Mouse (Mus musculus): Measurements from ENCODE around the gene Mindy4. TPM values are rescaled to one million over a fixed set of nuclear protein-coding genes. Genes with fewer than 3 reads are reported as not detected.

Gene Mindy4
- total RNA-seq, 1 experiment from 2014 or later = 5.4 TPM

DNA sequence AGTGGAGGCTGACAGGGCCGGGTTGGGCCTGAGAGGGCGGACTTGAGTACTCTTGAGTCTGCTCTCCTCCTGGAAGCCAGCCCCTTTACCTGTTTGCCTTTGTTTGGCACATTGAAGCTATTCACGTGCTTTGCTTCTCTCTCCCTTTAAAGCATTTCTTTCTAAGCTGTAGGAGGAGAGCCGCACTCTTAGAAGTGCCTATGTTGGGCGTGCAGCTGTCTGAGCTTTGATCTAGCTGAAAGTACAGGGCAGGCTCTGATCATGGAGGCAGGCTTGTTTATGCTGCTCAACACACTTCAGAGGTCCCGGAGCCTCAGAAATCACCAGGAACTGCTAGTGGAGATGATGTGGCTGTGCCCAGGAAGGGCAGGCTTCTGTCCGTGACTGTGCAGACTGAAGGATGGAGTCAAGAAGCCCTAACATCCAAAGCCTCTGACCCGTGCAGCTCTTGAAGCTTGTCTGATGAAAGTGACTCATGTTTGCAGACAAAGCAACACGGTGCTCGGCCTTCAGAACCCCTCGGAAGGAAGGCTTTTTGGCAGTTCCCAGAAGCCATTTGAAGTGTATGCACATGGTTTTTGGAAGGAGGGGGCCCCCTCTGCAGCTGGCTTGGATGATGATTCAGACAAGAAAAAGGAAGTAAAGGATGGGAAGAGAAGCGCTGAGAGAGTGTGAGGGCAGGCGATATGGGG is 53.5 kb downstream of the Mindy4 start:
- peak; percentile 41 for DNase-seq

DNA sequence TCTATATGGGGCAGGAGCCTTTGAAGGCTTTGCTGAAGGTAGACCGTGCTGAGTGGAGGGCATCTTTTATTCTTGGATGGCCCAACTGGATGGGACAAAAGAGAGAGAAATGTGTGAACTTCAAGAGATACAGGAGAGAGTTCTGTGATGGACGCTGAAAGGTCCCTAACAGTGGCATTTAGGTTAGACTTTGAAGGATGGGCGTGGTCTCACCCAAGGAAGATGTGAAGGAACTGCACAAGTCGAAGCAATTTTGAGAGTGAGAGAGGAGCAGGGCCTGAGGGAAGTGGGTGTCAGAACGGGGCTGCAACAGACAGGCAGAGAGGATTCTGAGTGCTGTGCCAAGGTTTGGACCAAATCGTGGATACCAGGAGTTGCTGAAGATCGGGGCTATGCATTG is 54.1 kb downstream of the Mindy4 start:
- DNase-seq = no peak

DNA sequence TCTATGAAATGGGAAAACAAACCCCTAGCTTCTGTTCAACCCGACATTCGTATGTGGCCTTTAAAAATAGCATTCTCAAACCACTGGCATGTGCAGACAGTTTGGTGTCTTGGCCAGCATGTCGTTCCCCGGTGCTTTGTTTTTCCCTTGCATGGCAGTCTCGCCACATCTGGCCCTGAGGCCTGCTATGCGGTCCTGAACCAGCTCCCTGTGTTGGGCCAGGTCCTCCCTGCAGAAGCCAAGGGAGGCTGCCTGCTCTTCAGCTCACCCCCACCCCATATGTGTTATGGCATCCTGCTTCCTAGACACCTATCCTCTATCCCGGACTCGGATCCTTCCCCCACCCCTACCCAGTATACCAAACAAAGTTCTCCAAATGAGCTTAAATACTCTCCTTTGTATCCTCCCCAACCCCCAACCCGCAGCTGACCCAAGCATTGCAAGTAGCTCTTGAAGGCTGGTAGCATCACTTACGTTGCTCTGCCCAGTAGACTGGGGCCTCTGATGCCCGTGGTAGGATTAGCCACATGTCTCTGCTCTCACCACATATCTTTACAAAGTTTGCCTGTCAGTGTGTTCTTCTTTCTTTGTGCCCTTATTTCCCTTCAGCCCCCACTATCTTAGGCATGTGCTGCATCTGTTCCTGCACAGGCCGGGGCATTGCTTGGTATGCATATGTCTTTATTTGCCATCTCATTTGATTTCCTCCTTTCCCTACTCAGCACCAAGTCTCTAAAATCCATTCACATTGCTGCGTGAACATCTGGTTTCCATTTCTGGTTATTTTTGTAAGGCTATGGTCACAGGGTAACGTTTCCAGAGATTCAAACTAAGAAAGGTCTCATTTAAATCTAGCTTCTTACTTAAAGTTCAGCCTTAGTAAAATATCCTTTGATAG is 55.5 kb downstream of the Mindy4 start:
- DNase-seq = no peak

GRCm38 (mm10) chr6:55262161-55262560 is 59.0 kb downstream of the Mindy4 start:
- no peak for DNase-seq

DNA sequence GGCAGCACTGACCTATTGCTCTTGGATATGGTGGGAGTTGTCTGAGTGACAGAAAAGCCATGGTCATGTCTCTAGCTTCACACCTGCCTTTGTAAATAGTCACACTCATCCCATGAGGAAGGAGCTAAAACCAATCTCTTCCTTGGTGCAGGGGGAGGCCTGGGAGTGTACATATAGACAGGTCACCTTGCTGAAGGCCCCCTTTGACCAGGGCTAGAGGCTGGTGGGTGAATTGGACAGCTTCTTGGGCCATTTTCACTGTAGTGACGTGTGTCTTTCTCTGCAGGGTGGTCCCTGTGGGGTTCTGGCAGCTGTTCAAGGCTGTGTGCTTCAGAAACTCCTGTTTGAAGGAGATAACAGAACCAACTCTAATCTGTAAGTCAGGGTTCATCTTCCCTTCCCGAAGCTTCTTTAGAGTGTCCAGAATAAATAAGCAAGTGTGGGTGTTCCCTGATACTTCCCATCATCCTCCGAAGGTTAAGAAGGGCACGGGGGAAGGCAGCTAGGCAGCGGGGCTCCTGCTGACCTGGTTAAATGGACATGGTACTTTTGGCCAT is 60.4 kb downstream of the Mindy4 start:
- DNase-seq = no peak

DNA sequence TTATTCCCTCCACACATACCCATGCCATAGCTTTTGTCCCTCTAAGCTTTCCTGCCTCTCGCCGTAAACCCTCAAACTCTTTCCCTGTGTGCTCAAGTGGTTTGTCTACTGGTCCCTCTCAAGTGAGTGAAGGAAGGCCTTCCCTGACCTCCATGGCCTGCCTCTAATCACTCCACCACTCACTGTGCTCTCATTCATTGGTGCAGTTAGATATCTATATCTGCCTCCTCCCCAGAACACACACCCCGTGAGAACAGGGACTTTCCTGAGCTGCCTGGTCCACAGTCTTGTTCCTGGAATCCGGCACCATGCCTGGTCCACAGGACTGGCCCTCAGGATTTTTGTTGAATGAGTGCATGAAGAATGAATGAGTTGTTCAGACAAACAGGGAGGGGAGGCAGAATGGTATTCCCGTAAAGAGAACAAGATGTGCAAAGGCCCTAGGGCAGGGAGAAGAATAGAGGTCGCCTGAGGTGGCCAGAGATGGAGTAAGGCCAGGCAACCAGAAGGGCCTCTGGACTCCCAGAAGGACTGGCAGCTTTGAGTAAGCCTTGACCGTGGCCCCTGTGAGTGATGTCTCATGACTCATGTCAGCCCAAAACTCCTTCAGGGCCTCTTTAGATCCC is 61.7 kb downstream of the Mindy4 start:
- no peak for DNase-seq

GRCm38 (mm10) chr6:55272952-55273351 is 69.8 kb downstream of the Mindy4 start:
- DNase-seq = no peak

- no peak for DNase-seq
Observed at GRCm38 (mm10) chr6:55273463-55273862, 70.3 kb downstream of the Mindy4 start.

DNA sequence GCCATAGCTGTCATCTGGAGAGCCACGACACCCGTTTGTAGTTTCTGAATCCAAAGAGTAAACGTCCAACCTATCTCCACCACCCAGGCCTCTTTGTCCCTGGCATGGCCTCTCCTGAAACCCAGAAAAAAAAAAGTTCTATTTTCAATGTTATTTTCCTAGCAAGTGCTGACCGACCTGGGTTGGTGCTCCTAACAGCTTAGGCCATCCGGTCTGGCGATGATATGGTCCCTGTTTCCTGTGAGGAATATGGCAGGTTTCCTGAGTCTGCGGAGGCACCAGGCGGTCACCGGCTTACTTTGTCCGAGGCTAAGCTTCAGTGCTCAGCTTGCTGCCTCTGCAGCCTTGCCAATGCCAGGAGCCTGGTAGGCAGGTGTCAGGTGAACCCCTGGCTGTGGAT is 71.8 kb downstream of the Mindy4 start:
- DNase-seq = no peak

DNA sequence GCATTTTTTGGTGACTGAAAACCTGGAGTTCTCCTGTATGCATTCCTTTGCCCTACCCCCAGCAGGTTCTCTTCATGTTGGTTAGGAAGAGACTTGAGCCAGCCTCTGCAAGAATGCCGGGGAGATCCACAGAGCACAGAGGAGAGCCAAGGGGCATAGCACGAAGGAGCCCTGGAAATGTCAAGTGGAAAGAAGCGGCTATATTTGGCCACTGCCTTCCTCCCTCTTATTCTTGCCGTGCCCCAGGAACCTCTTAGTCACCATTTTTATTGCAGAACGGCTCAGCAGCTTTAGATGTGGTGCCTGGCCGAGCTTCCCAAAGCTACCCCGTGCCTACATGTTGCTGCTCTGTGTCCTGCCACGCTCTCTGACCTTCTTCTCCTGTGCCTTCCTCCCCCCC is 72.6 kb downstream of the Mindy4 start:
- no peak for DNase-seq

DNA sequence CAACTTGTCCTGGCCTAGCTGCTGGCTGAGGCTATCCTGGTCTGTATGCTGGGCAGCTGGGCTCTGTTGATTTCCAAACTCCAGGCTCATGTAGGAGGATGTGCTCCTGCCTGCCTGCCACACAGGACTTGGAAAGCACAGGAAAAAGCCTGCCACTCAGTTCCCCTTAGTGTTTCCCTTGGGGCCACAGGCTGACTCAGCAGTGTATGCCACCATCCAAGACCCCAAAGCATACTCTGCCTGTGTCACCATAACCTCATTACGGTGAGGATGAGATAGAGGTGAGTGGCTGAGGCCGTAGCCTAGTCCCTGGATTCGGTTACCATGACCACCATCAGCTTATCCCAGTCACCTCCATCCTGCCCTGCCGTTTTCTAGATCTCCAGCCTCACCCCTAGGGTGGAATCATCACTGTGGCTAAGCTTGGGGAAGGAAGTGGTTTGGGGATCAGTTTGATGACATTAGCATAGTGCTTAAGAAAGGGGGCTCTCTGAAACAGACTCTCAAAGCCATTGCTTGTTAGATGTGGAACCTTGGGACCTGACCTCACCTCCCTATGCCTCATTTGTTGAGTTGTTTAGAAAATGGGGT is 73.6 kb downstream of the Mindy4 start:
- DNase-seq = no peak

DNA sequence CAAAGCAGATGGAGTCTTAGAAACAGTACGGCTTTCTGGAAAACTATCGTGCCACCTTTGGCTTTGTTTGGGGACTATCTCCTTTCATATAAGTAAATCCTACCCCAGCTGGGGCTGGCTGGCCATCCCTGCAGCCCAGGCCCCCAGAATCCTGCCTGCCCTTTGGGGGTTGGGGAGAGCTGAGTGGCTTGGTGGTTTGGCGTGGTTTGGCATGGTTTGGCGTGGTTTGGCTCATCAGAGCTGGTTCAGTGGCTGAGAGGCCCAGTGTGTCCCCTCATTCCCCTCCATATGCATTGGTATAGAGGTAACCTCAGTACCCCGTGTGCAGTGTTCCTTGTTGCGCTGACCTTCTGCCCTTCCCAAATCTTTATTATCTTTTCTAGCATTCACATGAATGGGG is 74.9 kb downstream of the Mindy4 start:
- no peak for DNase-seq

DNA sequence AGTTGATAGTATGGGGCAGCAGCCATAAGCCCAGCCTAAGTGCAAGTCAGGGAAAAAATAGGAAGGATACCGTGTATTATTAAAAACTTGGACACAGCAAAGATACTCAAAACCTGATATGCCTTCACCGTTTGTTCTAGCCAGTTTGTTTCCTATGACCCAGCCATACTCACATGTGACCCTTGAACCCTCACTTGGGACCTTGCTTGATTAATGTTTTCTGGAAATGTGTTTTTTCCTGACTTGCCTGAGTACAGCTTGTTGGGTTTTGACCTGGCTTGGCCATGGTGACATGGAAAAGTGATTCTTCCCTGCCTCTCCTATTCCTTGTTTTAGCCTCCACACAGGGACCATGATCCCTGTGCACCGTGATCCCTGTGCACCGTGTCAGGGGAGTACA is 75.3 kb downstream of the Mindy4 start:
- no peak for DNase-seq

DNA sequence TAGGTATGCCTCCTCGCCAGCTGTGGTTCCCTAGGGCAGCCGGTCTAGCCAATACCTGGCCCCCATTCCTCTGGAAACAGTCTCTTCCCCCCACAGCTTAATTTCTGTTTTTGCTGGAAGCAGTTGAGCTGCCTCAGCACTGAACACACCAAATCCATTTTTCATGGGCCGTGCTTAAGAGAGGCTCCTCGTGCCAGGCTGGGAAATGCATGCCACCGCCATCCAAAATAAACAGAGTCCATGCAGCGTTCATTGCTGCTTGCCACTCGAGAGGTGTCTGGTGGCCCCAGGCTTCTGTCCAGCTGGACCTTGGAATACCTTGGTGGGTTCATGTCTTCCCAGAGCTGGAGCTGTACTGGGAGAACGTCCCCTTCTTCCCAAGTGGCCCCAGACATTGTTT is 77.8 kb downstream of the Mindy4 start:
- no peak for DNase-seq

DNA sequence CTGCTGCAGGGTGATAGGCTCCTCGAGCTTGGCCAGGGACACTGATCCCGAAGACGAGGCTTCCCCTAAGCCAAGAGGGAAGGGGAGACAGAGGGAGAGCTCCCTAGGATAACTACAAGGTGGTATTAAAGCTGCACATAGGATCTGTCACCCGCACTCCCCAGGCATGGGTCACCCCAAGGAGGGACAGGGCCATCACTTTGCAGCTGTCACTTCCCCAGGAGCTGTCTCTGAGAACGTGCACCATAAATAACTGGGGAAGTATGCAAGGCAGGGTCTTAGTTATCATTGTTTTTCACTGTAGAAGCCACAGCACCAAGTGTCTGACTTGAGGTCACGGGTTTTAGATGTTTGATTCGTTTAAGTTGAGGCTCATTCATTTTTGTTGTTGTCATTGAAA is 78.5 kb downstream of the Mindy4 start:
- DNase-seq = no peak

GRCm38 (mm10) chr6:55282348-55282747 is 79.2 kb downstream of the Mindy4 start:
- DNase-seq = no peak

DNA sequence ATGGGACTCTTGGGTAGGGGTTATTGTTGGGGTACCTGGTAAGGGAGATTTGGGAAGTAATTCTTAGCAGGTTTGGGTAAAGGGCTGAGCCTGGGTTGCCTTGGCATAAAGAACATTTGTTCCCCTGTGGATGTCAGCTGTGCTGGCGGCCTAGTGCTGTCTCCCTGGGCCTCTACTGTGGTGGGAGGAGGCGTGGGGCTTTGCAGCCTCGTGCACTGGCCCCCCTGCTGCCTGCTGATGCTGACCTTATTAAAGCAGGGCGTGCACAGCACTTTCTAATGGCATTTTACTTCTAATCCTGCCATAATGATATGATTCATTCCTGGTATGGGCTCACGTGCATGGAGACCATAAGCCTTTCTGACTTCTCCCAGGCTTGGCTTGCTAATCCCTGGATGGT is 82.0 kb downstream of the Mindy4 start:
- DNase-seq = no peak

DNA sequence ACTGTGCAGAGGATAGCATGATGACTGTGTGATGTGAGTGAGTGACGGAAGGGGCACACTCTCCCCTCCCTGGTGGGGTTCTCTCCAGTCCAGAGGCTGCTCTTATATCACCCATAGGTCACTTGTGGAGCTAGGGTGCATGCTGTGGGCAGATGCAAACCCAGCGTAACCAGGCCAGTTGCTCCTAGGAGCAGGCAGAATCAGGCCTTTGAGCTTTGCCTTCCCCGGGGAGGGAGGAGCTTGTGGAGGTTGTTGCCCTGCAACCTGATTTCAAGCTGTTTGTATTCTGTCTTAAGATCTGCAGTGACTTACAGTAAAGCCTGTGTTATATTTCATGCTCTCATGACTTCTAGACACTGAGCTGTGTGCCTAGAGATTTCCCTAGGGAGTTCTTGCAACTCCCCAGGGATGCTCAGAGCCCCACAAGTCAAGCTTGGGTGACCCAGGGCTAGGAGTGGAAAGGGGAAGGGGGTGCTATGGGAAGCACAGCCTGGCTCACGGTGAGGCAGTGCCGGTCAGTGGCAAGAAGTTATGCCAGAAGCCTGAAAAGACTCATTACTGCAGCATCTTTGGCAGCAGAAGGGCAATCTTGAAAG is 84.9 kb downstream of the Mindy4 start:
- peak; percentile 13 for DNase-seq

DNA sequence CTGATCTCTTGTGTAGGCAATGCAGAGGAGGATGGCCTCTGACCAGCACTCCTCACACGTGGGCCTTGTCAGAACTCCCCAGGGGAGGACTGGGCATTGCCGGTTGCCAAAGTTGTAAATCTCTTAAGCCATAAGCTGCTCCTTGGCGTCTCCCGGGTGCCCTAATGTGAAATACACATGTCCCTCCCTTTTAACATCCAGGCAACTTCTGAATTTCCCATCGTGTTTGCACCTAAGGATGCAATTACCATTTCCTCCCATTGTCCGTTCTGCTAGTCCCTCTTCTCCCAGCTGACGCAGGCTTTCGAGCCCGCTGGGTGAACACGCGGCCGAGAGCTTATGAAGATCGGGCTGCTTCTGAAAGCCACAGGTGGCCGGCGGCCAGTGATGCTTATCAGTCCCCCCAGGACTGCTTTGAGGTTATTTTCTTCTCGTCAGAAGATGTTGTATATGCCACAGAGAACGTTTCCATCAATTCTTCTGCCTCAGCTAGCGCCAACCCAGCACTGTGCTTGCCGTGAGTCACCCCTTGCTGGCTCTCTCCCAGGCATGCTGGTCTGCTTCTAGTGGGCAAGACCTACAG is 91.5 kb downstream of the Mindy4 start:
- peak; percentile 65 for DNase-seq

DNA sequence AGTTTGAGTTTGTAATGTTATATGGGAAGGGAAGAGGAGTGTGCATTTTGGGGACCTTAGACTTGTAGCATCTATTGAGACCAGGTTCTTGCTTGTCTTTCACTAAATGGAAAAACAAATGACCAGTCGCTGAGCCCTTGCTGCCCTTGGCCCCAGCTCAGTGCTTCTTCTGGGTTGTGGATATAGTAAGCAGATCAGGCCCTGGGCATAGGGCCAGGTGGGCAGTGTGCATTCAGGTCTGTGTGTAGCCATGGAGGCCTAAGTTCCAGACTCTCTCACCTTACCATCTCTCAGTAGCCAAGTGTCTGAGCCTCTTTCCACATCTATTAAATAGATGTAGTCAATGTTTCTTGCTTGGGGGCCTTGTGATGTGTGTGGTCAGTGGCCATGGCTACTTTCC is 92.1 kb downstream of the Mindy4 start:
- no peak for DNase-seq

DNA sequence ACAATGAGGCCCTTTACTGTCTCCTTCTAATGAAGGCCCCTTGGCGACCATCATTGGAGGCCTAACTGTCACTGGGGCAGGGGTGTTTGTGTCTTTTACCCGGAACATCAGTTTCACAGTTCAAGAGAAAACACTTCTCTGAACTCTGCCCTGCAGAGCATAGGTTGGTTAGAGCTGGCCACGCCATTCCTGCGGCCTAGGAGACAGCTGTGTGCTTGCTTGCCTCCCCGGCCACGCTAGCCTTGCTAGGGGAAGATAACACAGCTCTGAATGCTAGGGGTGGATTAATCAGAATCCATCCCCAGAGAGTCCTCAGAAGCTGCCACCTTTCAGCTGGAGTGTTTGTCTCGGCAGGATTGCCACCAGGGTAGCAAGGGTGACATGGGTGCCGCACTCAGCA is 96.3 kb downstream of the Mindy4 start:
- DNase-seq = no peak

DNA sequence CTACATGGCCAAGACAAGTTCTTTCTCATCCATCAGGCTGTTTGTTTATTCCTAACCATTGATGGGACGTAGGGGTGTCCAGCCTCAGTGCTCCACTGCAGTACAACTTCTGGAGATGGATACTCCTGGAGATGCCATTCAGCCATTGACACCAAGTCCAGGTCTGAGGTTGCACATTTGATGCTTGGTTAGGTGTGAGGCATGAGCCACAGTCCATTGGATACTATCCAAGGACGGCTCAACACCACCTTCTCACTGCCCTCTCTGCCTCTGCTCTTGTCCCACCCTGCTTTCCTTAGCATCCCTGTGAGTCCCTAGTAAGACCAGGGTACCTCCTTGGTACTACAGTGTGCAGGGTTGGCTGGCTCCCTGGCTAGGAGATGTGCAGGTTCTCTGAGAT is 96.7 kb downstream of the Mindy4 start:
- no peak for DNase-seq
